Mouse (Mus musculus): ENCODE results near the gene Eaf2. TPM values are rescaled to one million over a fixed set of nuclear protein-coding genes. Genes with fewer than 3 reads are reported as not detected.

Gene Eaf2
- total RNA-seq (2022) = 1 to 10 TPM; 1.2 to 1.9 (median 1.6) TPM

DNA sequence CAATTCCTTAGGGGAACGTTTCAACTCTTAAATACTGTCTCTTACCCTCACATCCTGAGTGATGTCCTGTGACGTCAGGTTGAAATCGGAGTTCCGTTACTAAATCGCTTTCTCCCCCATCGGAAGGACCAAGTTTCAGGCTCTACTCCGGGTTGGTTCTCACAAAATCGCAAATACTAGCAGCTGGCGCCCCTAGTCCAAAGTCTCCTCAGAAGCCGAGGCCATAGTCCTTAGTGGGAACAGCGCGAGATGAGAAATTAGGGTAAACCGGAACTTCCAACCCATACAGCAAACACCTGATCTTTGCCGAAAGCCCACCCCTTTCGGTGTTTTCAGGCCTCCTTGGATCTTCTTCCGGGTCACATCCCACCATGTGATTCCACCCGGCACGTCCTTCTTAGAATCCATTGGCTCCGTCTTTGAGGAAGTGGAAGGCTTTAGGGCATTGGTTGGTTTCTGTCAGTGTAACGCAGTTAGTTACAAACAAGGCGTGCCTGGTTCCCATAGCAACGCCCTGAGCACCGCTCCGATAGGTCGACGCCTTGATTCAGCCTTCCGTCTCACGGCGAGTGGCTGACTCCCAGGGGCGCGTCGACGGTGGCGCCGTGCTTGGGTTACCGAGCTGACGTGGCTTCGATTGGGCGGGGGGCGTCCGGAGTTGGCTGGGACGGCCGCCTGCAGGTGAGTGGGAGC lies at the start of gene Eaf2, which contains the start of gene Golgb1:
Eaf2 (minus strand) TSS at position 421 of the 693 bp plus-strand sequence.
Golgb1 (plus strand) TSS at position 558 of the 693 bp plus-strand sequence.
- DNase-seq (ENCODE audit: low spot score) = peak; percentile 99

DNA sequence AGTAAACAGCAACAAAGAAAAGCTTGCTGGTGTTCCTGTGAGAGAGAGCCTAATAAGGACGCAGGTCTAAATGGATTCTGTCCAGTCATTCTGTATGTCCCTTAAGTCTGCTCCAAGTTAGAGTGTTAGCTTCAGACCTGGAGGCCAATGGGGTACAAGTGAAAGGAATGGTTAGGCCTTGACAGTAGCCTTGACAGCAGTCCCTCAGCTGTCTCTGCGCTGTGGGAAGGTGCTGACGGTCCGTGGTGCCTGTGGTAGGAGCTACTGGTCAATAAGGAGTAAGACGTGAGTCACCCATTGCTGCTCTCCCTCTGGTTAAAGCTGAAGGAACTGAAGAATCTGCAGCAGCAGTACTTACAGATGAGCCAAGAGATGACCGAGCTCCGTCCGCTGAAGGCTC lies 49.5 kb upstream of the Eaf2 start:
- DNase-seq (ENCODE audit: low spot score) = no peak

DNA sequence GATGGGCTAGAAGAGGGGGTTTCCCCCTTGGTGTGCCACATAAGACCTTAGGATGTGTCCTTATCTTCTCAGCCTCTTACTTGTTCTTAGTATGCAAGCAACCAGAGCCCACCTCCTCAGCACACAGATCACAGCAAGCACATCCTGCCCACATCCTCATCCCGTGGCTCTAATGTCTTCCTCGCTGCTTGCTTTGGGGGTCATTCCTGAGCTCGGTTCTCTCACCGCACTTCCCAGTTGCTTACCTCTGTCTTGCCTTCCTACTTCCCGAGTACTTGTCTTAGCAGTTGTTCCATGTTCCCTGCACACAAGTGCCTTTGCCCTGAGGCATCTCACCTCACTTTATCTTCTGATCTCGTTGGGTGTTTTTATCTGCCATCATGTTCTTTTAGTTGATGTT lies 47.2 kb upstream of the Eaf2 start:
- DNase-seq (ENCODE audit: low spot score) = no peak

DNA sequence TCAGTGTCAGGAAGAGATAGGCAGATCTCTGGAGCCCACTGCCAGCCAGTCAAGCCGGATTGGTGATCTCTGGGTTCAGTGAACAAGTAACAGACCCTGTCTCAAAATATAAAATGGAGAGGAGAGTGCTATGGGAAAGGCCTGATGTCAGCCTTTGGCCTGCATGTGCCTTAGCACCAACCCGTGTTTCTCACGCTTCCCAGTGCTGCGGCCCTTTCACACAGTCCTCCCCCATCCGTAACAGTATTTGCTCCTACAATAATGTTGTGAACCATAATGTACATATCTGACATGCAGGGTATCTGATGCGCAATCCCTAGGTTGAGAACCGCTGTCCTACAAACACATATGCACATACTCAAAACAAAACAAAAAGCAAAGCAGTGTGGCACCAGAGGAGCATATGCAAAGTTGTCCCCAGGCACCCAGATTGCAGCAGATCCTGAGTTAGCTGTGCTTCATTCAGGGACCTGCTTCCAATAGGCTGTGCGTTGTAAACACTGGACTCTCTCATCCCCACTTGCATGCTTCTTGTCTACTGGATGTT lies 46.3 kb upstream of the Eaf2 start:
- DNase-seq (ENCODE audit: low spot score) = no peak

DNA sequence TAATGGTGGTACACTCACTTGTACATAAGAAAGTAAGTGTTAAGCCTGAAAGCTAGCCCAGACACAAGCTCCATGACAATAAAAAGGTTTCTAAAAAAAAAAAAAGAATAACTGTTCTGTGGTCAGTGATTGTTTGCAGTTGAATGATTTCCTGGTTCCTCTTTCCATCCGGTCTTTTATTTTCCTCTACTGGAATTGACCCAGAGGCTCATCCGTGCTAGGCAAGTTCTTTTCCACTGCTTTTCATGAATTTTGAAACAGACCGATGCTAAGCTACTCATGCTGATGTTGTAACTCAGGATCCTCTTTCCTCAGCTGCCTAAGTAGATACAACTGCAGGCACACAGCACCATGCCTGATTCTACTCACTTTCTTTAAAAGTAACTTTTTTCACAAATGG lies 45.6 kb upstream of the Eaf2 start:
- DNase-seq (ENCODE audit: low spot score) = no peak

DNA sequence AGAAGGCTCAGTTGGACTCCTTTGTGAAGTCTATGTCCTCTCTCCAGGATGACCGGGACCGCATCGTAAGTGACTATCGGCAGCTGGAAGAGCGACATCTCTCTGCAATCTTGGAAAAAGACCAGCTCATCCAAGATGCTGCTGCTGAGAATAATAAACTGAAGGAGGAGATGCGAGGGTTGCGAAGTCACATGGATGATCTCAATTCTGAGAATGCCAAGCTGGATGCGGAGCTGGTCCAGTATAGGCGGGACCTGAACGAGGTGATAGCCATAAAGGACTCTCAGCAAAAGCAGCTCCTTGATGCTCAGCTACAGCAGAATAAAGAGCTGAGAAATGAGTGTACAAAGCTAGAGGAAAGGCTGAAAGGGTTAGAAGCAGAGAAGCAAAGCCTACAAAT lies 43.7 kb upstream of the Eaf2 start:
- no peak for DNase-seq (ENCODE audit: low spot score)

DNA sequence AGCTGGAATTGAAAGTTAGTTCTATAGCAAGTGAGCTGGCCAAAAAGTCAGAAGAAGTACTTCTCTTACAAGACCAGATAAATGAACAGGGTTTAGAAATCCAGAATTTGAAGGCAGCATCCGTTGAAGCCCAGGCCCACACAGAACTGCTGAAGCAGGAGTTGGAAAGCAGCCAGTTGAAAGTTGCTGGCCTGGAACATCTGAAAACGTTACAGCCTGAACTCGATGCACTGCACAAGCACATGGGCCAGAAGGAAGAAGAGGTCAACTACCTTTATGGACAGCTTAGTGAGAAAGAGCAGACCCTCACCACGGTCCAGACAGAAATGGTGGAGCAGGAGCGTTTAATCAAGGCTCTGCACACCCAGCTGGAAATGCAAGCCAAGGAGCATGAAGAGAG lies 39.4 kb upstream of the Eaf2 start:
- no peak for DNase-seq (ENCODE audit: low spot score)

DNA sequence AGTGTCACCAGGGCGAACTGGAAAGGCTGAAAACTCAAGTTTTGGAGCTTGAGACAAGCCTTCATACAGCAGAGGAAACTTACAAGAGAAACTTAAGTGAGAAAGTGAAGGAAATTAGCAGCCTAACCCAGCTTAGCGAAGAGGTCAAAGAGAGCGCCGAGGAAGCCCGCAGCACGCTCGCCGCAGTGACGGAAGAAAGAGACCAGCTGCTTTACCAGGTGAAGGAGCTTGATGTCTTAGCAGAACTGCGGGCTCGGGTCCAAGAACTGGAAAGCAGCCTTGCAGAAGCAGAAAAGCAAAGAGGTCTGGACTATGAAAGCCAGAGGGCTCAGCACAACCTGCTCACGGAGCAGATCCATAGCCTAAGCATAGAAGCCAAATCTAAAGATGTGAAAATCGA lies 37.5 kb upstream of the Eaf2 start:
- DNase-seq (ENCODE audit: low spot score) = no peak

DNA sequence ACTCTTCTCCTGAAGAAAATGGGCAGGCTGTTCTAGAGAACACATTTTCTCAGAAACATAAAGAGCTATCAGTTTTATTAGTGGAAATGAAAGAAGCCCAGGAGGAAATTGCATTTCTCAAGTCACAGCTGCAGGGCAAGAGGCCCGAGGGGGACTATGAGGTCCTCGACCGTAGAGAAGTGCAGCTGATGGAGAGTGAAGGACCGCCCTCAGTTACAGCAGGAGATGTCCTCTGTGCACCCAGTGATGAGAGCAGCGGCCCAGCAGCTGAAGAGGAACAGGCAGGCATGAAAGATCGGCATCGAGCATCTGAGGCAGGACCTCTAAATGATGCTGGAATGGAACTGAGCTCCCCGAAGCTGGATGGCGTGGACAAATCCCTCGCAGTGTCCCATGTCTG lies 37.1 kb upstream of the Eaf2 start:
- DNase-seq (ENCODE audit: low spot score) = no peak

DNA sequence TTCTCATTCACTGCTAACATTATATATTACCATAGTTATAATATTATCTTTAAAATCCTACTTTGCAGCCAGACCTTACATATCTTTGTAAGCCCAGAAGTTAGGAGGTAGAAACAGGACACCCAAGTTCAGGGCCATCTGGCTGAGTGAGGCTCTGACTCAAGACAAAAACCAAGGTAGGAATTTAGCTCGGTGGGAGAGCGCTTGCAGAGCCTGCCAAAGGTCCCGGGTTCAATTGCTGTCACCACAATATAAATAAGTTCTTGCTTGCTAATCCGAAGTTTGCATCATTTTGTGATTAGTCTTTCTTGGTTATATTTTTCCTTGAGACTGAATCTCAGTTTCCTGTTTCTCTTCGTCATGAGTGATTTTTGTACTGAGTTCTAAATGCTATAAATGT lies 28.4 kb upstream of the Eaf2 start:
- no peak for DNase-seq (ENCODE audit: low spot score)

DNA sequence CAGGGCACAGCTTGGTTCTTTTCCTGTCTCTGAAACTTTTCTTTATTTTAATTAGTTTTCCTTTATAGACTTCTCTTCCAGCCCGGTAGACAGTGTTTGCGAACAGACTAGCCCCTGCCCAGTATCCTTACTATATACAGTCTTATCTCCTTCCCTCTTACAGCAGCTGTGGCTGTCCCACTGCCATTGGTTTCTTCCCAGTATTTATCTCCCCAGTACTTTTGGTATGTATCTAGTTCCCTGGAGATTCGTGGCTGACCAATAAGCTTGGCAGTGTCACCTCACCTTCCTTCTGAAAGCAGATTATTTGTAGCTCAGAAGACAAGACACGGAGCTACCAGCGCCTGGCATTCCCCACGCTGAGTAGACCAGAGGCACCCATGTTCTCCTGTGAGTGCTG lies 21.9 kb upstream of the Eaf2 start:
- DNase-seq (ENCODE audit: low spot score) = no peak

DNA sequence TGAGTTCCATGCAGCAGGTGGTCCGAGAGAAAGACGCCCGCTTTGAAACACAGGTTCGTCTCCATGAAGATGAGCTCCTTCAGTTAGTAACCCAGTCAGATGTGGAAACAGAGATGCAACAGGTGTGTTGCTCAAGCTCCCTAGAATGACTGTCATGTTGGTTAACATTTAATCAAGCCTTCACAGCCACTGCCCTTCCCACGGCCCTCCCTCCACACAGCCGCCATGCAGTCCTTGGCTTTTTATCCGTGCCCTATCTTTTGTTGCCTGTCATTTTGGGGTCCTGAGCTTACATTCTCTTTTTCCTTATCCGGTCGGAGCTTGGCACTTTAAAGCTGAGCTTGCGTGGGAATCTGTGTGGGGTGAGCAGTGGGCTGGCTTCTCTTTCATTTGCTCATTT lies 18.5 kb upstream of the Eaf2 start:
- DNase-seq (ENCODE audit: low spot score) = no peak

DNA sequence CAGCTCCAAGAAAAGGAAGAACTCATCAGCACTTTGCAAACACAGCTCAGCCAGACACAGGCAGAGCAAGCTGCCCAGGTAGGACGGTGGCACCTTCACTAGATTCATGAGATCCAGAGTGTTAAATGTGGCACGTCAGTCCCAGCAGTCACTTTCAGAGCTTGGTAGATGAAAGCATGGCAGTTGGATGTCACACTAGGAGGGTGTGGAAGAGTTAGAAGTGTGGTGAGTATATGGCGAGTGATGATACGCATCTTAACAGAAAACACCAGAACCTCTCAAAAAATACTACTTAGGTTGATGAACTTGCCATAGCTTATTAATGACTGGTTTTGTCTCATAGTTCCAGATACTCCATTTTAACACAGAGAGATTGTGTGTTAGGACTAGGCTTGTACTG lies 16.6 kb upstream of the Eaf2 start:
- DNase-seq (ENCODE audit: low spot score) = no peak

DNA sequence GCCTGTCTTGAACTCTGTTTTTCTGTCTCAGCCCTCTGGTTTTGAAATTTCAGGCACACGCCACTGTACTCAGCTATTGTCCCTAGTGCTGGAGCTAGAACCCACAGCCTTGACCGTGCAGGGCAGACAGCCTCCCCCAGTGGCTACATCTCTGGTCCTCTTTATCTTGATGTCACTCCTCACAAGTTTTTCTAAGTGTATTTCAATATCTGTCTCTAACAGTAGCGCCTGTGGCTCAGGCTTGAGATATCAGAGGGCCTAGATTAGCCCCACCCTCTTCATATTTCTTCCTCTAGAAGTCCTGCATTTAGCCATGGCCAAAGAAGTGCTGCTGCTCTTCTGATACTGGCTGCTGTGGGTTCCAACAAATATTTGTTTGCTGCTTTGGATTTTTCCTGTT lies 15.8 kb upstream of the Eaf2 start:
- no peak for DNase-seq (ENCODE audit: low spot score)

DNA sequence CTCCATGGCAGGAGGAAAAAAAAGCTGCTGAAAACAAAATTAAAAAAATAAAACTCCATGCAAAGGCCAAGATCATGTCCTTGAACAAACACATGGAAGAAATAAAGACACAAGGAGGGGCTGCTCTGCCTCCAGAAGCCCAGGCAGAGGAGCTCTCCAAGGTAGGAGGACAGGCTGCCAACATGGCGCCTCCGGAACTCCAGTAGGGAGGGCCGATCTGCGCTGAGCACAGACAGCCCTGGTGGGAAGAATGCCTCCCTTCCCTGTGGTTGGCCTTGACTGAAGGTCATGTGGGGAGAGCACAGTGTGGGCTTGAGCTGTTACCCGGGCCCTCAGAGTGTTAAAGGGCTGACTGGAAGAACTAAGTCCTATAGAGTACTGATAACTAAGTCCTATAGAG lies 12.7 kb upstream of the Eaf2 start:
- DNase-seq (ENCODE audit: low spot score) = no peak

DNA sequence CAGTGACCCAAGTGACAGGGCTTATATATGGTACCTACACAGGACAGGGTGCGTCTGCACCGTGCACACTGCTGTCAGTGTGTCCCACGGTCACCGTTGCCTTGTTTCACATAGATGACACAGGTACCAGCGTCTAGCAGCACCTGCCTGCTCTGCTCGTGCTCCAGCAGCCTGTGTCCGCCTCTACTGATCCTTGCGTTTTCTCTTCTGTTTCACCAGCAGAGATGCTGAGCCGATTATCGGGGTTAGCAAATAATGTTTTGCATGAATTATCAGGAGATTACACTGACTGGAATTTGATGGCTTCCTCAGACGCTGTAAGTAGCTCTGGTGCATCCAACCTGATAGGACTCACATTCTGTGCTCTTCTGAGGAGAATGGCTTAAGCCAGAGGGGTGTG lies 11.1 kb upstream of the Eaf2 start:
- no peak for DNase-seq (ENCODE audit: low spot score)

DNA sequence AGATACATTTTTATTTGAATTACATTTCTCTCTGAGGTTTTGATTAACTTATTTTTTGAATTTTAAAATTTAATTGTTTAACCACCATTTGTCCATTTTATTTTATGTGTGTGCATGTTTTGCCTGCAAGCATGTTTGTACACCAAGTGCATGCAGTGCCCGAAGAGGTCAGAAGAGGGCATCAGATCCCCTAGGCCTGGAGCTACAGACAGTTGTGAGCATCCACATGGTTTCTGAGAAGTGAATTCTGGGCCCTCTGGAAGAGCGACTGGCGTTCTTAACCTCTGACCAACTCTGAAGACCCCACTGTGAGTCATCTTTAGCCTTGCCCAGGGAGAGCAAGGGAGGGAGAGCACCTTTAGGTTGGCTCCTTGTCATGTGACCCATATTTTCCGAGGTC lies 10.1 kb upstream of the Eaf2 start:
- no peak for DNase-seq (ENCODE audit: low spot score)

DNA sequence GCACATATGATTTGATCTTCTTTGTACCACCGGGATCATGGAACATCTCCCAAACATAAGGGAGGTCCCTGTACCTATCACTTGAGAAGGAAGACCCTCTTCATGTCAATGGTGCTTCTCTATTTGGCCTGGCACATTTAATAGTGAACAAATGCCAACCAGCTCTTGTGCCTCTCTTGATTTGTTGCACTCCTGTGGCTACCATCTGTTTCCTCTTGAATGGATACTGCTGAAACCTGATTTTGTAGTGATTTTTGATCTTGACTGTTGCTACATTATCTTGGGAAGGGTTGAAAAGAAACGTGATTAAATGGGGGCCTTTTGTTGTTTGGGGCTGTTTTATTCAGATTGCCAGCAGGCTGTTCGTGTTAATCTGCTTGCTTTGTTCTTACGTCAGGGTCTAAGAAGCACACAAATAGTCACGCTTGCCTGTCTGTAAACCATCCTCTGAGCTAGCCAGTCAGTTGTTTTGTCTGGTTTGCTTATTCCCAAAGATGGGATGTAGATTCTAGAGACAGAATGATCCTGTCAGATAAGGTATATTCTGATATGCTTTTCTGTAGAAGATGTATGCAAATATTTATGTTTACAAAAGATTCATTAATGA lies 8.0 kb upstream of the Eaf2 start:
- no peak for DNase-seq (ENCODE audit: low spot score)

DNA sequence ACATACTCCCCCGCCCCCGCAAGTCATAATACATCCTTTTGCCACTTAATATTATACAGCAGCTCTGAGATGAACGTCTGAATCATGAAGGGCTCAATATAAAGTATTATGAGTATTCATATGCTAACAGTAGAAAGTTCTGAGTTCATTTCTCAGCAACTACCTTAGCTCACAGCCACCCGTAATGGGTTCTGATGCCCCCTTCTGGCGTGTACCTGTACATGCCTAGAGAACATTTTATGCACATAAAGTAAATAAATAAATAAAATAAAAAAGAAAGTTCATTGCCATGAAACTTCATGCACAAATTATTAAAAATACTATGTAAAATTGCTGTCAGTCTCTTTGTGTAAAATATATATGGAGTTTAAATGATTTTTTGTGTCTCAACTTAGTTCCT lies 2.5 kb upstream of the Eaf2 start:
- DNase-seq (ENCODE audit: low spot score) = no peak

DNA sequence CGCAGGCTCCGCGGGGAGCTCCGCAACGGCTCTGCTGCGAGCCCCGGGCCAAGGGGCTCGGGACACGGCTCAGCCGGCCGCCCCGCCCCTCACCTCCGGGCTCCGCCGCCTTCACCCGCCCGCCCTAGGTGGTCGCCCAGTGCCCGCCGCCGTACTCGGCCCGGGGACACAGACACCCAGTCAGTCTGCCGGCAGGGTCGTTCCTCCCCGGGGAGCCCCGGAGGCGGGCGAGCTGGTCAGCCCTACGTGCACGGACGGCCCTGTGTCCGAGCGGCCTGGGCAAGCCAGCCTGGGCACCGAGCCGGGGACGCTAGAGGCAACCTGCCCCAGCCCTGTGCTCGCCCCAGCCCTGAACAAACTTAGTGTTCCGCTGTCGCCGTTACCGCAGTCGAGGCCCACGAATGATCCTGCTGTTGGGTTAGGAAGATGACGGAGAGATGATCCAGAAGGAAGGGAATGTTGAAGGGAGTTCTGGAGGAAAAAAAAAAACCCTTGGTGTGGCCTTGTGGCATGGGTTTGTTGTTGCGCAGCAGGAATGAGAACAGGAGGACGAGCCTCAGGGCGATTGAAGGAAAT lies 561 bp upstream of the Eaf2 start:
- no peak for DNase-seq (ENCODE audit: low spot score)

DNA sequence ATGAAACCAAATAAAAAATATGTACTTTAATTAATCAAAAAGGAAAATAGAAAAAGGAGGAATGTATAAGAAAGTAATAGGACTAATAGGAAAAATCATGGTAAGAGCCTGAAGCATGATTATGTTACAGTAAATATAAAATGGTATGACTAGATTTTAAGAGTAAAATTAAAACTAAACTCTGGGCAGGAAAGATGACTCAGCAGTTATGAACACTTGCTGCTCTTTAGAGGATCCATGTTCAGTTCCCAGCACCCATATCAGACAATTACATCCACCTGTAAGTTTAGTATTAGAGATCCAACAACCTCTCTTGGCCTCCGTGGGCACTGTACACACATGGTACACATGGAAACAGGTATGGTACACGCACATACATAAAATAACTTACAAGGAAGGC lies 5.4 kb downstream of the Eaf2 start:
- no peak for DNase-seq (ENCODE audit: low spot score)

DNA sequence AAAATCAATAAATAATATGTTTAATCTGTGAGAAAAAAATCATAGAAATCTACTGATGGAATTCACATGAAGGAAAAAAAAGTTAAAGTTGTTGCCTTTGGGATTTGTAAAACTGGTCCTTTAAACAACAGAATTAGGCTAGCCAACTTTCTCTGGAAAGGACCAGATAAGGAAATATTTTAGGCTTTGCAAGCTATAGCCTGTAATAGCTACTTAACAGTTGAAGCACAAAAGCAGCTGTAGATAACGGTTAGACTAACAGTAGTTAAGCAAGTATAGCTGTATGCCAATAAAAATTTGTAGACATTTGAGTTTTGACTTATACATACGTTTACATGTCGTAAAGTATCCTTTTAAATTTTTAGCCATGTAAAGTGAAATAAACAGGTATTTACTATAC lies 11.2 kb downstream of the Eaf2 start:
- DNase-seq (ENCODE audit: low spot score) = no peak

DNA sequence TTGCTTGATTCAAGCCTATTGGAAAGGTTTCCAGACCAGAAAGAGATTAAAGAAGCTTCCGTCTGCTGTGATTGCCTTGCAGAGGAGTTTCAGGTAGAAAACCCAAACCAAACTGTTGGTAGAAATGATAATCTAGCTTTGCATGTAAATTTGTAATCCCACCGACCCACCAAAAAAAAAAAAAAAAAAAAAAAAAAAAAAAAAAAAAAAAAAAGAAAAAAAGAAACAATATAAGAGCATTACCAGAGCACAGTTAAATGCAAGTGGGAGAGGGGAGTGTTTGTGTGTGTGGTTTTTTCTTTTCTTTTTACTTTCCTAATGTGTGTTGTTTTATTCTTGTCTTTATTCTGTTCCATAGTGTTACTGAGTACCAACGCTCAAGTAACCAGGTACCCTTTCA lies 23.6 kb downstream of the Eaf2 start:
- DNase-seq (ENCODE audit: low spot score) = no peak
